9 mouse cellular contexts compared by ENCODE assay signal in the genomic region with DNA sequence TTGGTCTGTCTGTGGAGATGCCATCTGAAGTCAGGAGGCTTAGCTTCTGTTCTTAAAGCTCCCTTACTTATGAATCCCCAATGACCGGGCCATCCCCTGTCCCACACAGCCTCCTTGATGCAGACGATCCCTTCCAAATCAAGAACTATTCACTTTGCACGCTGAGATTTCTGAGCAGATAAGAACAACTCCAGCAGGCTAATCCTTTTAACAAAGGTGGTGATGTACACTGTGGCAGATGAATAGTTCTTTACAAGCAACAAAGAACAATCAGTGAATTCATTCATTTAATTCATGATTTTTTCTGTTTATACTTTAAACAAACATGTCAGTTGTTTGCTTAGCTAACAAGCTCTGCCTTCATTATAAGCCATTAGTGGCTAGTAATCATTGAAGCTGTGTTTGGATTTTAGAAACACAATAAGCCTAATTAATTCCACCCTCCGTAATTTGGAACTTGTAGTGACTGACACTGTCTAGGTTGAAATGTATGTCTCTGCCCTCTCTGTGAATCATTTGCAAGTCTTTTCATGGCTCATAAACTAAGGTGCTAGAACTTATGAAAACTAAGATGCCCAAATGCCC.
"Had no signal": no experiment of that assay in that cellular context is flagged by ENCODE, and none has a peak within 500 bp of the region (broad histone marks: within the 10 kb centered on the region; RNA-seq: fewer than 3 reads in every experiment).

No protein-coding gene starts in this region.

- H3K9ac ChIP-seq: liver, embryonic 14.5 days; midbrain, embryonic 13.5 days had no signal

- DNase-seq: kidney, adult 2 months; kidney, postnatal 25 days; lung, adult 2 months; lung, postnatal 36 days; thymus, postnatal 4 days had no signal

- H3K36me3 ChIP-seq: midbrain, embryonic 13.5 days had no signal

- H3K4me3 ChIP-seq: midbrain, embryonic 13.5 days had no signal

- H3K9me3 ChIP-seq: midbrain, embryonic 13.5 days had no signal

- ATAC-seq: lung, postnatal 0 days; midbrain, embryonic 13.5 days had no signal

- H3K27ac ChIP-seq: liver, embryonic 14.5 days; midbrain, embryonic 13.5 days; stomach, postnatal 0 days had no signal

- H3K4me2 ChIP-seq: midbrain, embryonic 13.5 days had no signal
